Mouse (Mus musculus) heart, embryonic 11.5 days (tissue): ENCODE data around the gene Ifna6. TPM values are rescaled to one million over a fixed set of nuclear protein-coding genes. Genes with fewer than 3 reads are reported as not detected.
"Not testable (repeated sequence)": the region's sequence is repeated elsewhere in the genome, so short reads cannot be mapped to it uniquely, and the experiment has no call there.

Experiments
- ATAC-seq: fragments of 200-750 bp; cut with Nextera tagmentation; replicated peaks from 2 replicates; pipeline ENCODE4 v1.8.0; 2017; ENCODE audit warnings: moderate library complexity; ENCODE audit not compliant: insufficient number of reproducible peaks, low FRiP score, low TSS enrichment
- H3K27ac ChIP-seq: fragments of 300-500 bp; sonication (generic); 2 replicates; pipeline ENCODE4 v1.5.1; 2014; ENCODE audit warnings: mild to moderate bottlenecking, low read depth, low read length
- H3K27me3 ChIP-seq: fragments of 300-500 bp; sonication (generic); 2 replicates; pipeline ENCODE4 v1.6.1; 2014; ENCODE audit warnings: mild to moderate bottlenecking, low read length, mixed read lengths; ENCODE audit not compliant: control insufficient read depth, insufficient read depth
- H3K36me3 ChIP-seq: fragments of 300-500 bp; sonication (generic); 2 replicates; pipeline ENCODE4 v1.6.1; 2014; ENCODE audit warnings: mild to moderate bottlenecking, low read length, moderate library complexity, mixed read lengths; ENCODE audit not compliant: control insufficient read depth, insufficient read depth
- H3K4me1 ChIP-seq: fragments of 300-500 bp; sonication (generic); 2 replicates; pipeline ENCODE4 v1.6.1; 2014; ENCODE audit warnings: low read length; ENCODE audit not compliant: control insufficient read depth, insufficient read depth
- H3K4me2 ChIP-seq: fragments of 300-500 bp; sonication (generic); 2 replicates; pipeline ENCODE4 v1.6.1; 2014; ENCODE audit warnings: mild to moderate bottlenecking, moderate library complexity
- H3K4me3 ChIP-seq: fragments of 300-500 bp; sonication (generic); 2 replicates; pipeline ENCODE4 v1.5.1; 2014; ENCODE audit warnings: low read depth, low read length
- H3K9ac ChIP-seq: fragments of 300-500 bp; sonication (generic); 2 replicates; pipeline ENCODE4 v1.6.1; 2014; ENCODE audit warnings: mild to moderate bottlenecking, low read depth, low read length, moderate library complexity
- H3K9me3 ChIP-seq: fragments of 300-500 bp; sonication (generic); replicated peaks from 2 replicates; pipeline ENCODE4 v1.6.1; 2016; ENCODE audit warnings: low read length; ENCODE audit not compliant: control insufficient read depth
- WGBS: fragments of 180-500 bp; shearing (Covaris S2); extraction: QIAGEN DNeasy Blood & Tissue Kit; methylation state at CpG from one replicate; pipeline ENCODE4 v1.1.7; 2014; ENCODE audit not compliant: insufficient replicate concordance; 5-methylcytosine and 5-hydroxymethylcytosine counted together
- polyA plus RNA-seq: library from polyadenylated mRNA; unstranded; fragments of >200 nt; fragmentation: Nextera tagmentation; extraction: Ambion mirVana; gene quantifications from 2 replicates; pipeline ENCODE4 v1.2.1, GENCODE M21; 2014

The Ifna6 gene
- polyA plus RNA-seq, 1 experiment from 2014 or later = not detected

GRCm38 (mm10) chr4:88797097-88797496, 30.1 kb upstream of the Ifna6 start, which contains the start of gene Gm13279:
Gene Gm13279 (plus strand): TSS chr4:88797397.
- H3K4me1 ChIP-seq, H3K4me3 ChIP-seq, H3K4me2 ChIP-seq, H3K36me3 ChIP-seq, ATAC-seq, H3K9ac ChIP-seq, H3K27me3 ChIP-seq, H3K9me3 ChIP-seq, H3K27ac ChIP-seq: not testable (repeated sequence)
- WGBS = no CpG with 5 or more reads among the region's 28 CpGs

- not testable (repeated sequence) for H3K4me3 ChIP-seq, H3K36me3 ChIP-seq, H3K4me1 ChIP-seq, H3K9ac ChIP-seq, H3K9me3 ChIP-seq, ATAC-seq, H3K27ac ChIP-seq, H3K27me3 ChIP-seq, H3K4me2 ChIP-seq
- 13% methylated on average over 3 of the region's 7 CpGs for WGBS
Observed at GRCm38 (mm10) chr4:88799365-88799764, 27.9 kb upstream of the Ifna6 start, which contains the start of gene Gm13285. Gene Gm13285 (plus strand): TSS chr4:88799665.

GRCm38 (mm10) chr4:88802954-88803353, 24.3 kb upstream of the Ifna6 start, which contains the start of gene Gm13287:
Gene Gm13287 (plus strand): TSS chr4:88803254.
- not testable (repeated sequence) for H3K4me1 ChIP-seq, H3K27ac ChIP-seq, ATAC-seq, H3K9ac ChIP-seq, H3K9me3 ChIP-seq, H3K4me3 ChIP-seq, H3K36me3 ChIP-seq, H3K27me3 ChIP-seq
- no CpG with 5 or more reads among the region's 29 CpGs for WGBS
- peak within 1 kb of the TSS; percentile 27; the same call in 1 of the 2 replicates for H3K4me2 ChIP-seq

GRCm38 (mm10) chr4:88805231-88805630, 22.0 kb upstream of the Ifna6 start, which contains the start of gene Gm13288:
Gene Gm13288 (plus strand): TSS chr4:88805531.
- WGBS = no CpG with 5 or more reads among the region's 8 CpGs
- H3K4me2 ChIP-seq = peak within 1 kb of the TSS; percentile 32; the same call in 1 of the 2 replicates
- H3K36me3 ChIP-seq, H3K27ac ChIP-seq, H3K9me3 ChIP-seq, ATAC-seq, H3K4me3 ChIP-seq, H3K27me3 ChIP-seq, H3K4me1 ChIP-seq, H3K9ac ChIP-seq: not testable (repeated sequence)

GRCm38 (mm10) chr4:88805761-88806160, 21.5 kb upstream of the Ifna6 start:
- not testable (repeated sequence) for H3K27me3 ChIP-seq, H3K4me1 ChIP-seq, H3K36me3 ChIP-seq, ATAC-seq, H3K9ac ChIP-seq, H3K9me3 ChIP-seq, H3K27ac ChIP-seq, H3K4me3 ChIP-seq
- H3K4me2 ChIP-seq = peak overlapping the region; percentile 32; the same call in 1 of the 2 replicates
- WGBS = 1% methylated on average over 10 of the region's 34 CpGs

- WGBS = 52% methylated on average over 3 of the region's 3 CpGs
- no peak within 1 kb of the TSS for H3K4me3 ChIP-seq
- ATAC-seq = no peak
- no peaks in the 10 kb centered on the region for H3K36me3 ChIP-seq
- H3K27ac ChIP-seq = no peak within 1 kb of the TSS
- no peak within 1 kb of the TSS for H3K9ac ChIP-seq
- no peaks in the 10 kb centered on the region for H3K9me3 ChIP-seq
- H3K4me2 ChIP-seq = no peak within 1 kb of the TSS
- H3K27me3 ChIP-seq = no peaks in the 10 kb centered on the region
- H3K4me1 ChIP-seq = no peaks in the 10 kb centered on the region
Observed at GRCm38 (mm10) chr4:88815928-88816327, 11.3 kb upstream of the Ifna6 start, which contains the start of gene Ifna7. Gene Ifna7 (plus strand): TSS chr4:88816228.

DNA sequence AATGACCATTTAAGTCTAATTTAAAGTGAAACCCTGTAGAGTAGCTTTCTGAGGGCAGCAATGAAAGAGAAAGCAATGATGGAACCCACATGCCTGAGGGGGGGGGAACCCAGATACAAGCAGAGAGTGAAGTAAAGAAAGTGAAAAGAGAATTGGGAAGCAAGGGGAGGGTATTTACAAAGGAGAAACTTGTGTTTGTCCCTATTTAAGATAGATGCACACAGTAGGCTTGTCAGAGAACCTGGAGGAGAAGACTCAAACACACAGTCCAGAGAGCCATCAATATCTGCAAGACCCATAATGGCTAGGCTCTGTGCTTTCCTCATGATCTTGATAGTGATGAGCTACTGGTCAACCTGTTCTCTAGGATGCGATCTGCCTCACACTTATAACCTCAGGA, 7.6 kb upstream of the Ifna6 start, which contains the start of gene Ifna11:
Gene Ifna11, plus strand, starts transcription at position 301 of the 400 bp plus-strand sequence.
- 72% methylated on average over 1 of the region's 1 CpGs for WGBS

GRCm38 (mm10) chr4:88822995-88823394, 4.2 kb upstream of the Ifna6 start:
- H3K9ac ChIP-seq = no peak overlapping the region
- H3K36me3 ChIP-seq = no peaks in the 10 kb centered on the region
- no peaks in the 10 kb centered on the region for H3K27me3 ChIP-seq
- H3K27ac ChIP-seq = no peak overlapping the region
- H3K4me2 ChIP-seq = no peak overlapping the region
- 22% methylated on average over 4 of the region's 4 CpGs for WGBS
- ATAC-seq = no peak
- no peaks in the 10 kb centered on the region for H3K9me3 ChIP-seq
- H3K4me1 ChIP-seq = no peaks in the 10 kb centered on the region
- no peak overlapping the region for H3K4me3 ChIP-seq

More for the DNA sequence above, 7.6 kb upstream of the Ifna6 start, which contains the start of gene Ifna11:
- H3K27ac ChIP-seq = no peak within 1 kb of the TSS
- no peak within 1 kb of the TSS for H3K4me2 ChIP-seq
- no peak within 1 kb of the TSS for H3K9ac ChIP-seq
- H3K36me3 ChIP-seq = no peaks in the 10 kb centered on the region
- H3K4me1 ChIP-seq = no peaks in the 10 kb centered on the region
- no peak within 1 kb of the TSS for H3K4me3 ChIP-seq
- no peaks in the 10 kb centered on the region for H3K27me3 ChIP-seq
- H3K9me3 ChIP-seq = no peaks in the 10 kb centered on the region
- no peak for ATAC-seq

- no peak for ATAC-seq
- Histone ChIP-seq H3K4me1 (no peaks in the 10 kb centered on the region), H3K9ac (no peak overlapping the region), H3K27ac (no peak overlapping the region), H3K9me3 (no peaks in the 10 kb centered on the region), H3K36me3 (no peaks in the 10 kb centered on the region), H3K4me3 (no peak overlapping the region), H3K4me2 (no peak overlapping the region), H3K27me3 (no peaks in the 10 kb centered on the region)
- 25% methylated on average over 4 of the region's 4 CpGs for WGBS
Observed at GRCm38 (mm10) chr4:88830523-88830922, 3.3 kb downstream of the Ifna6 start.
